Mouse (Mus musculus) midbrain, embryonic 11.5 days (tissue): ENCODE measurements at regions not wholly inside any gene's neighbourhood (a gene's known extent, or its start where the extent isn't known, plus 50 kb on each side); places are given as distances from the start of the nearest gene placed in this dataset.

ENCODE experiments used
- ATAC-seq: fragments of 200-750 bp; cut with Nextera tagmentation; 2 replicates; pipeline ENCODE4 v1.8.0; 2017; ENCODE audit warnings: moderate TSS enrichment, moderate library complexity; ENCODE audit not compliant: low FRiP score
- DNase-seq: peaks from one replicate; pipeline ENCODE4 v3.0.0; 2015; ENCODE audit warnings: low spot score; ENCODE audit errors: missing footprints
- H3K27ac ChIP-seq: fragments of 300-500 bp; sonication (generic); 2 replicates; pipeline ENCODE4 v1.5.1; 2014; ENCODE audit warnings: low read depth, low read length
- H3K27me3 ChIP-seq: fragments of 300-500 bp; sonication (generic); 2 replicates; pipeline ENCODE4 v1.6.1; 2014; ENCODE audit warnings: mild to moderate bottlenecking, low read length, moderate library complexity, mixed read lengths; ENCODE audit not compliant: control insufficient read depth, insufficient read depth
- H3K36me3 ChIP-seq: fragments of 300-500 bp; sonication (generic); 2 replicates; pipeline ENCODE4 v1.6.1; 2014; ENCODE audit warnings: mild to moderate bottlenecking, low read length, moderate library complexity, mixed read lengths; ENCODE audit not compliant: control insufficient read depth, insufficient read depth
- H3K4me1 ChIP-seq: fragments of 300-500 bp; sonication (generic); 2 replicates; pipeline ENCODE4 v1.6.1; 2014; ENCODE audit warnings: low read length; ENCODE audit not compliant: control insufficient read depth, insufficient read depth
- H3K4me2 ChIP-seq: fragments of 300-500 bp; sonication (generic); 2 replicates; pipeline ENCODE4 v1.6.1; 2014; ENCODE audit warnings: mild to moderate bottlenecking, moderate library complexity
- H3K4me3 ChIP-seq: fragments of 300-500 bp; sonication (generic); 2 replicates; pipeline ENCODE4 v1.5.1; 2014; ENCODE audit warnings: low read depth, low read length
- H3K9ac ChIP-seq: fragments of 300-500 bp; sonication (generic); 2 replicates; pipeline ENCODE4 v1.6.1; 2014; ENCODE audit warnings: low read length
- H3K9me3 ChIP-seq: fragments of 300-500 bp; sonication (generic); 2 replicates; pipeline ENCODE4 v1.6.1; 2016; ENCODE audit warnings: low read length; ENCODE audit not compliant: control insufficient read depth
- WGBS: fragments of 180-500 bp; shearing (Covaris S2); extraction: QIAGEN DNeasy Blood & Tissue Kit; methylation state at CpG from one replicate; pipeline ENCODE4 v1.1.7; 2014; 5-methylcytosine and 5-hydroxymethylcytosine counted together

DNA sequence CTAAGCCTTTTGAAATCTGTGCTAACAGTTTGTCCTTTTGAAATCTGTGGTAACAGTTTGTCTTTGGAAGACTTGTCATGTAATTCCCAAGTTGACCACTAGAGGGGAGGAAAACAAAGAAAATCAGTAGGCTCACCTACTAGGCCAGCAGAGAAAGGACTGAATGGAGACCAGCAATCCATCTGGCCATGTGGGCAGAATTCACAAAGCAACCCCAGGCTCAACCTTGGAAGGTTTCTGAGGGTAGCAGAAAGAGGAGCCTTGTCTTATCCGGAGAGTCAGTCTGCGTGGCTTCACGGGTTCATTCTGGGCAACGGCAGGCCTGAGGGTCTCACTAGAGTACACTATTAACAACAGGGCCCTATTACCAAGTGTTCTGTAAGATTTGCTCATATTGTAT lies 319.2 kb upstream of the Sphkap start:
- H3K27me3 ChIP-seq: no peaks in the 10 kb centered on the region
- H3K27ac ChIP-seq: no peak overlapping the region
- H3K4me1 ChIP-seq: no peaks in the 10 kb centered on the region
- ATAC-seq (peak; percentile 75; the same call in 1 of the 2 replicates), DNase-seq (peak; percentile 93)
- no peak overlapping the region for H3K4me3 ChIP-seq
- WGBS: 83% methylated on average over 4 of the region's 4 CpGs
- H3K4me2 ChIP-seq: no peak overlapping the region
- no peaks in the 10 kb centered on the region for H3K36me3 ChIP-seq
- H3K9me3 ChIP-seq: no peaks in the 10 kb centered on the region
- no peak overlapping the region for H3K9ac ChIP-seq

GRCm38 (mm10) chr1:83723096-83723495 lies 315.1 kb upstream of the Sphkap start:
- H3K27me3 ChIP-seq: no peaks in the 10 kb centered on the region
- no peaks in the 10 kb centered on the region for H3K4me1 ChIP-seq
- H3K27ac ChIP-seq: no peak overlapping the region
- no peak for ATAC-seq
- no peak overlapping the region for H3K9ac ChIP-seq
- H3K36me3 ChIP-seq: no peaks in the 10 kb centered on the region
- 86% methylated on average over 1 of the region's 1 CpGs for WGBS
- H3K4me3 ChIP-seq: no peak overlapping the region
- DNase-seq: no peak
- no peaks in the 10 kb centered on the region for H3K9me3 ChIP-seq
- H3K4me2 ChIP-seq: no peak overlapping the region

DNA sequence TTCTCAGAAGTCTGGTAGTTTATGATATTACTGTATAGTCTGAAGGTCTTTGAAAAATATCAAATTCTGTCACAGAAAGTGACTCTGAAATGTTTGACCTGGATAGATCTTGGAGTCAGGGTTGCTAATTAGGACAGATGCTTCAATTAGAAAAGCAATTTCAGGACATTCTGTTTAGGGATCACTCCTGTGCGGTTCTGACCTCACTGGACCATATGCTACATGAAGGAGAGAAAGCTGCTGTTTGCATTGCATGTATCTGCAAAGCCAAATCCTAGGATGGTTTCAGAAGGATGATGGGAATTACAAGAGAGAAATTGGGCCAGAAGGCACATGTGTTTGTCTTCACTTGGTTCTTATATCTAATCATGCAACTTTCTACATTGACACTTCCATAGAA lies 312.2 kb upstream of the Sphkap start:
- DNase-seq: no peak
- H3K4me3 ChIP-seq: no peak overlapping the region
- H3K36me3 ChIP-seq: no peaks in the 10 kb centered on the region
- no peak overlapping the region for H3K27ac ChIP-seq
- H3K9ac ChIP-seq: no peak overlapping the region
- WGBS: 84% methylated on average over 1 of the region's 1 CpGs
- no peaks in the 10 kb centered on the region for H3K9me3 ChIP-seq
- H3K4me2 ChIP-seq: no peak overlapping the region
- no peaks in the 10 kb centered on the region for H3K4me1 ChIP-seq
- ATAC-seq: no peak
- H3K27me3 ChIP-seq: no peaks in the 10 kb centered on the region

DNA sequence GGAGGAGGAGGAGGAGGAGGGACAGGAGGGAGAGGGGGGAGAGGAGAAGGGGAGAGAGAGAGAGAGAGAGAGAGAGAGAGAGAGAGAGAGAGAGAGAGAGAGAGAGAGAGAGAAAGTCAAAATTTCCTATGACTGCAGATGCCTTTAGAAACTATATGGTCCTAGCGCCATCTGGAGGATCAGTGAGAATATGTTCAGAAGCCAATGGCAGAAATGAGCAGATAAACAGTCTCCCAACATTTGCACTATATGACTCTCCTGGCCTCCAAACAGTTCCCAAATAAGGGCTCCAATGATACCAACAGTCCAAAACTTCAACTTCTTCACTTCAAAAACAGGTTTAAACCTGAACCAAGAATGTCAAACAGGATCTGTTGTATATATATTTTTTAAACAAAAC lies 309.1 kb upstream of the Sphkap start:
- H3K9me3 ChIP-seq: no peaks in the 10 kb centered on the region
- H3K4me3 ChIP-seq: no peak overlapping the region
- no peaks in the 10 kb centered on the region for H3K27me3 ChIP-seq
- H3K9ac ChIP-seq: no peak overlapping the region
- 6% methylated on average over 1 of the region's 1 CpGs for WGBS
- H3K4me2 ChIP-seq: no peak overlapping the region
- H3K27ac ChIP-seq: no peak overlapping the region
- ATAC-seq (0 out of 2 replicates have a peak, but pooled peaks have one; percentile 58), DNase-seq (no peak)
- no peaks in the 10 kb centered on the region for H3K36me3 ChIP-seq
- no peaks in the 10 kb centered on the region for H3K4me1 ChIP-seq

- DNase-seq (no peak), ATAC-seq (no peak)
- no peak overlapping the region for H3K4me3 ChIP-seq
- no peak overlapping the region for H3K4me2 ChIP-seq
- no peak overlapping the region for H3K9ac ChIP-seq
- no peaks in the 10 kb centered on the region for H3K9me3 ChIP-seq
- no peak overlapping the region for H3K27ac ChIP-seq
- H3K27me3 ChIP-seq: no peaks in the 10 kb centered on the region
- H3K36me3 ChIP-seq: no peaks in the 10 kb centered on the region
- no peaks in the 10 kb centered on the region for H3K4me1 ChIP-seq
- WGBS: 88% methylated on average over 6 of the region's 6 CpGs
Observed at GRCm38 (mm10) chr1:83701696-83702404, 293.9 kb upstream of the Sphkap start.

DNA sequence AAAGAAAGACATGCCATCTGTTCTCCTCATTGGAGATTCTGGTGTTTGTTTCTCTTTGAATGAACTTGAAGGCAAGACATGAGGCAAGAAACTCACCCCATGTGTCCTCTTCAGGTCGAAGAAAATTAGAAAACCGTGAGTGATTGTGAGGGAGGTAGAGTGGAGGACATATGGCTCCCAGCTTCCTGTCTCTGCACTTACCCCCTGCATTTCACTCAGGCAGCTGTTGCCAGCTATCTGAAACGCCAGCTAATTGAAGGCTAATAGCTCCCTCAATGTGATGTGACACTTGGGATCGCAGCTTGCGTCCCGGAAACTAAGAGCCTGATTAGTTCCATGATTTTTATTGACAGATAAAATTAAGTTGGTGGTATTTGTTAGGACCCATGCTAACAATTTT lies 289.4 kb upstream of the Sphkap start:
- no peak for ATAC-seq

DNA sequence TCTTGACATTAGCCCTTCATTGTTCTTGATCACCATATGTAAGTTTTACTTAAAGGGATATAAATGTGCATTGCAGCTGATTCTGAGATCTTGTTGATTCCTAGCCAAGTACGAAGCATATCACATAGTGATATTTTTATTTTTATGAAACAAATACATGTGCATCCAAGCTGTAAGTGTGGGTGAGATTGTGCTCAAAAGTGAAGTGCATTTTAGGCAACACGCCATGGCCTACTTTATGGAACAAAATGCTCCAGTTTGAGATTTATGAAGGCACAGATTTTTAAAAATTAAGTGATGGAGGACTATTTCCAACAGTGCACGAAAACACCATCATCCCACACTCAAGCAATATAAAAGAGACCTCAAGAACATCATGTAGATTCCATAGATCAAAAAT lies 277.2 kb upstream of the Sphkap start:
- no peak overlapping the region for H3K9ac ChIP-seq
- H3K4me3 ChIP-seq: no peak overlapping the region
- H3K27ac ChIP-seq: no peak overlapping the region
- H3K4me1 ChIP-seq: no peaks in the 10 kb centered on the region
- no peak overlapping the region for H3K4me2 ChIP-seq
- no peak for DNase-seq
- WGBS: 79% methylated on average over 3 of the region's 3 CpGs
- no peaks in the 10 kb centered on the region for H3K9me3 ChIP-seq
- H3K27me3 ChIP-seq: no peaks in the 10 kb centered on the region
- no peaks in the 10 kb centered on the region for H3K36me3 ChIP-seq
- ATAC-seq: no peak

More for the DNA sequence above, 289.4 kb upstream of the Sphkap start:
- no peak overlapping the region for H3K4me2 ChIP-seq
- no peaks in the 10 kb centered on the region for H3K36me3 ChIP-seq
- no peak for DNase-seq
- 66% methylated on average over 6 of the region's 6 CpGs for WGBS
- no peaks in the 10 kb centered on the region for H3K27me3 ChIP-seq
- no peaks in the 10 kb centered on the region for H3K4me1 ChIP-seq
- H3K9ac ChIP-seq: no peak overlapping the region
- H3K4me3 ChIP-seq: no peak overlapping the region
- no peaks in the 10 kb centered on the region for H3K9me3 ChIP-seq
- H3K27ac ChIP-seq: no peak overlapping the region

DNA sequence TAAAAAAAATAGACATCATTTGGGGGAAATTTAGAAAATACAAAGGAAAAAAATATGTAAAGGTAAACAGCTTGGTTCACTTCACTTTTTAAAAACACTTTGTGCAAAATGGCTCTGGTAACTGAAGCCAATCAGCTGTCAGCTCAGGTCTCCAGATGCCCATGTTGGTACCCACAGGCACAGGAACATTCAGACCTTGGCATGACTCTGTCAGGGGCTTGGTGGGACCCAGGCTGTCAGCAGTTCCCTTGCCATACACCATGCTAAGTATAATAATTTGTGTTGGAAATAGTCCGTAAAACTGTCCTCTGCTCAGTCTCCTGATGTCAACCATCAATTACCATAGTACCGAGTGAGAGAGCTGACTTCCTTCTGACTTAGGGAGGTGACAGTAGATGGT lies 257.3 kb upstream of the Sphkap start:
- no peaks in the 10 kb centered on the region for H3K27me3 ChIP-seq
- H3K27ac ChIP-seq: no peak overlapping the region
- no peak overlapping the region for H3K4me3 ChIP-seq
- no peaks in the 10 kb centered on the region for H3K36me3 ChIP-seq
- 92% methylated on average over 2 of the region's 2 CpGs for WGBS
- no peak overlapping the region for H3K9ac ChIP-seq
- DNase-seq (no peak), ATAC-seq (no peak)
- H3K9me3 ChIP-seq: no peaks in the 10 kb centered on the region
- no peak overlapping the region for H3K4me2 ChIP-seq
- H3K4me1 ChIP-seq: no peaks in the 10 kb centered on the region

DNA sequence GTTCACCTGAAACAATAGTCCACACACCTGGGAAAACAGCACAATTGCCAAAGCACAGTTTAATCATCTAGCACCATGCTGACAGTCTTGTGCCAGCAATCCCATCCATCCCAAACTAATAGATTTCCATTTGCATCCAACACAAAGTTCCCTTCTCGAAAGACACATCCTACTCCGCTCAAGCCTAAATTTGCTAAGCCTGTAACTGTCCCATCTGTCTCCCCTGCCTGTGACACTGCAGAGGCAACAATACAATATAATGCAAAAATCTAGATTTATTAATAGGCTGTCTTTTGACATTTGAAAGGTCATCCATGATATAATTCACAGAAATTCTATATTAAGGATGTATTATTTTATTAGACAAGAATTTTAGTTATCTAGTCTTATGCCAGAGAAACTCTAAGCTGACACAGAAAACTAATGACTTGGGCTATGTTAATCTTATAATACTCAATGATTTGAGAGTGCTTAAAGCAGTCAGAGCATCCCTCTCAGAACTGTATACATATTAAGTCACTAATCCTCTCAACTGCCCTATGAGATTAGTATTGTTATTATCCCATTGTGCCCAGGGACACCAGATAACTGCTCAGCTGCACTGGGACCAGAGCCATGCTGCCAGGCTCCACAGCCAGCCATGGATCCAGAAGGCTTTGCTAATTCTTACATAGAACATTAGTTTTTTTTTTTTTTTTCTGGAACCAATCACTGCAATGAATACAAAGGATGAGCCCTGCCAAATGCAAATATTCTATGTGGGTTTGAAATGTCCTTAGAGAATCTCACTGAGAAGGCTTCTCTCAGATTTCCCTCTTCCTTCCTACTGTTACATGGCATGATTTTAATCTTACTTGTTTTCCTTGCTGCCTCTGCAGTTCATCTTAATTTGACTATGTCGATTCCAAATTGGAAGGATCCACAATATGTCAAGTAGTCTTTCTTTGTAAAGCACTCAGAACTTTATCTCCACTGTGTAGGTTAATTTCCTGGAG lies 254.1 kb upstream of the Sphkap start:
- Histone ChIP-seq H3K36me3 (no peaks in the 10 kb centered on the region), H3K27ac (no peak overlapping the region), H3K9ac (no peak overlapping the region), H3K4me3 (no peak overlapping the region), H3K9me3 (no peaks in the 10 kb centered on the region), H3K27me3 (no peaks in the 10 kb centered on the region), H3K4me2 (no peak overlapping the region), H3K4me1 (no peaks in the 10 kb centered on the region)
- 90% methylated on average over 3 of the region's 3 CpGs for WGBS
- ATAC-seq (peak; percentile 72), DNase-seq (no peak)
